Mouse (Mus musculus): ENCODE data around the gene Cd79a. TPM values are rescaled to one million over a fixed set of nuclear protein-coding genes. Genes with fewer than 3 reads are reported as not detected.
"Not testable (repeated sequence)": the region's sequence is repeated elsewhere in the genome, so short reads cannot be mapped to it uniquely, and the experiment has no call there.

The Cd79a gene
- polyA plus RNA-seq, 1 experiment from 2014 or later: 0.25 TPM

- peak overlapping the region; percentile 100 for H3K9ac ChIP-seq
- peaks cover 27% of the 10 kb centered on the region for H3K4me1 ChIP-seq
- peak overlapping the region; percentile 89 for H3K4me2 ChIP-seq
- H3K9me3 ChIP-seq: no peaks in the 10 kb centered on the region
- 0 out of 2 replicates have a peak overlapping the region, but pooled peaks have one; percentile 4 for H3K4me3 ChIP-seq
- peaks cover 61% of the 10 kb centered on the region for H3K36me3 ChIP-seq
- no peak overlapping the region for H3K27ac ChIP-seq (replicated peaks)
- WGBS: 69% methylated on average over 4 of the region's 4 CpGs
- no peak for ATAC-seq (ENCODE audit: extremely low read depth, insufficient number of reproducible peaks, low FRiP score, low TSS enrichment)
- no peaks in the 10 kb centered on the region for H3K27me3 ChIP-seq (replicated peaks)
Measured at GRCm38 (mm10) chr7:24887096-24887495, 10.1 kb upstream of the Cd79a start.

GRCm38 (mm10) chr7:24889431-24890220 lies 7.6 kb upstream of the Cd79a start:
- H3K9me3 ChIP-seq: no peaks in the 10 kb centered on the region
- H3K27ac ChIP-seq (replicated peaks): peak overlapping the region; percentile 2; the same call in 1 of the 2 replicates
- peaks cover 27% of the 10 kb centered on the region for H3K4me1 ChIP-seq
- no peak overlapping the region for H3K4me3 ChIP-seq
- H3K27me3 ChIP-seq (replicated peaks): no peaks in the 10 kb centered on the region
- no peak overlapping the region for H3K4me2 ChIP-seq
- no peak for ATAC-seq (ENCODE audit: extremely low read depth, insufficient number of reproducible peaks, low FRiP score, low TSS enrichment)
- no peak overlapping the region for H3K9ac ChIP-seq
- H3K36me3 ChIP-seq: peaks cover 64% of the 10 kb centered on the region
- 80% methylated on average over 6 of the region's 6 CpGs for WGBS

GRCm38 (mm10) chr7:24890281-24891216 lies 6.6 kb upstream of the Cd79a start:
- peak overlapping the region; percentile 2; the same call in 1 of the 2 replicates for H3K27ac ChIP-seq (replicated peaks)
- no peaks in the 10 kb centered on the region for H3K27me3 ChIP-seq (replicated peaks)
- H3K9me3 ChIP-seq: no peaks in the 10 kb centered on the region
- peaks cover 24% of the 10 kb centered on the region for H3K4me1 ChIP-seq
- no peak overlapping the region for H3K9ac ChIP-seq
- no peak overlapping the region for H3K4me3 ChIP-seq
- WGBS: 29% methylated on average over 10 of the region's 10 CpGs
- peaks cover 62% of the 10 kb centered on the region for H3K36me3 ChIP-seq
- no peak for ATAC-seq (ENCODE audit: extremely low read depth, insufficient number of reproducible peaks, low FRiP score, low TSS enrichment)
- no peak overlapping the region for H3K4me2 ChIP-seq

GRCm38 (mm10) chr7:24891241-24892124 lies 5.7 kb upstream of the Cd79a start:
- no peak overlapping the region for H3K4me3 ChIP-seq
- H3K36me3 ChIP-seq: peaks cover 52% of the 10 kb centered on the region
- no peak overlapping the region for H3K4me2 ChIP-seq
- no peak overlapping the region for H3K9ac ChIP-seq
- no peaks in the 10 kb centered on the region for H3K9me3 ChIP-seq
- H3K4me1 ChIP-seq: peaks cover 14% of the 10 kb centered on the region
- no peaks in the 10 kb centered on the region for H3K27me3 ChIP-seq (replicated peaks)
- WGBS: 68% methylated on average over 3 of the region's 3 CpGs
- no peak for ATAC-seq (ENCODE audit: extremely low read depth, insufficient number of reproducible peaks, low FRiP score, low TSS enrichment)
- H3K27ac ChIP-seq (replicated peaks): no peak overlapping the region

- Histone ChIP-seq H3K4me2 (no peak overlapping the region), H3K27me3 (replicated peaks) (no peaks in the 10 kb centered on the region), H3K9me3 (no peaks in the 10 kb centered on the region), H3K4me1 (peaks cover 7% of the 10 kb centered on the region), H3K4me3 (no peak overlapping the region), H3K36me3 (peaks cover 45% of the 10 kb centered on the region), H3K9ac (no peak overlapping the region), H3K27ac (replicated peaks) (no peak overlapping the region)
- ATAC-seq (ENCODE audit: extremely low read depth, insufficient number of reproducible peaks, low FRiP score, low TSS enrichment): no peak
- 70% methylated on average over 2 of the region's 2 CpGs for WGBS
Measured at GRCm38 (mm10) chr7:24892125-24892583, 5.0 kb upstream of the Cd79a start.

GRCm38 (mm10) chr7:24895749-24896148 lies 1.4 kb upstream of the Cd79a start:
- H3K4me2 ChIP-seq; H3K9me3 ChIP-seq; H3K4me3 ChIP-seq; H3K4me1 ChIP-seq; H3K27me3 ChIP-seq (replicated peaks); H3K9ac ChIP-seq; ATAC-seq (ENCODE audit: extremely low read depth, insufficient number of reproducible peaks, low FRiP score, low TSS enrichment); H3K27ac ChIP-seq (replicated peaks): not testable (repeated sequence)
- 83% methylated on average over 2 of the region's 2 CpGs for WGBS
- peaks cover 11% of the 10 kb centered on the region for H3K36me3 ChIP-seq

- no peaks in the 10 kb centered on the region for H3K4me1 ChIP-seq
- H3K27me3 ChIP-seq (replicated peaks): no peaks in the 10 kb centered on the region
- WGBS: 81% methylated on average over 8 of the region's 8 CpGs
- H3K4me2 ChIP-seq: no peak overlapping the region
- no peak overlapping the region for H3K9ac ChIP-seq
- H3K36me3 ChIP-seq: peaks cover 6% of the 10 kb centered on the region
- no peaks in the 10 kb centered on the region for H3K9me3 ChIP-seq
- no peak for ATAC-seq (ENCODE audit: extremely low read depth, insufficient number of reproducible peaks, low FRiP score, low TSS enrichment)
- no peak overlapping the region for H3K27ac ChIP-seq (replicated peaks)
- H3K4me3 ChIP-seq: no peak overlapping the region
Measured at GRCm38 (mm10) chr7:24896269-24896668, 912 bp upstream of the Cd79a start.

- Histone ChIP-seq H3K4me2 (no peak overlapping the region), H3K4me3 (no peak overlapping the region), H3K9me3 (no peaks in the 10 kb centered on the region), H3K27me3 (replicated peaks) (no peaks in the 10 kb centered on the region), H3K4me1 (peaks cover 11% of the 10 kb centered on the region), H3K27ac (replicated peaks) (no peak overlapping the region), H3K36me3 (no peaks in the 10 kb centered on the region), H3K9ac (no peak overlapping the region)
- 68% methylated on average over 5 of the region's 5 CpGs for WGBS
- no peak for ATAC-seq (ENCODE audit: extremely low read depth, insufficient number of reproducible peaks, low FRiP score, low TSS enrichment)
Measured at GRCm38 (mm10) chr7:24897959-24898358, 778 bp downstream of the Cd79a start.

GRCm38 (mm10) chr7:24901114-24901513 lies 3.9 kb downstream of the Cd79a start:
- Histone ChIP-seq H3K4me1 (peaks cover 30% of the 10 kb centered on the region), H3K27ac (replicated peaks) (no peak overlapping the region), H3K9me3 (no peaks in the 10 kb centered on the region), H3K36me3 (no peaks in the 10 kb centered on the region), H3K27me3 (replicated peaks) (no peaks in the 10 kb centered on the region), H3K4me3 (no peak overlapping the region), H3K9ac (no peak overlapping the region), H3K4me2 (no peak overlapping the region)
- ATAC-seq (ENCODE audit: extremely low read depth, insufficient number of reproducible peaks, low FRiP score, low TSS enrichment): no peak
- WGBS: 67% methylated on average over 6 of the region's 6 CpGs

GRCm38 (mm10) chr7:24901842-24902241 lies 4.7 kb downstream of the Cd79a start:
- Histone ChIP-seq H3K36me3 (no peaks in the 10 kb centered on the region), H3K27me3 (replicated peaks) (no peaks in the 10 kb centered on the region), H3K4me1 (peaks cover 38% of the 10 kb centered on the region), H3K4me3 (peak overlapping the region; percentile 84), H3K9ac (peak overlapping the region; percentile 93), H3K9me3 (no peaks in the 10 kb centered on the region), H3K27ac (replicated peaks) (peak overlapping the region; percentile 92), H3K4me2 (peak overlapping the region; percentile 81)
- WGBS: 56% methylated on average over 1 of the region's 1 CpGs
- no peak for ATAC-seq (ENCODE audit: extremely low read depth, insufficient number of reproducible peaks, low FRiP score, low TSS enrichment)

Data from heart, embryonic 13.5 days (tissue).